Mouse (Mus musculus): Measurements from ENCODE around the gene Neu4. TPM values are rescaled to one million over a fixed set of nuclear protein-coding genes. Genes with fewer than 3 reads are reported as not detected.
"Not testable (repeated sequence)": the region's sequence is repeated elsewhere in the genome, so short reads cannot be mapped to it uniquely, and the experiment has no call there.

Gene Neu4
- total RNA-seq (2021): not detected
- long read RNA-seq, experiment 1: 0 reads
- long read RNA-seq, experiment 2: 0 reads

DNA sequence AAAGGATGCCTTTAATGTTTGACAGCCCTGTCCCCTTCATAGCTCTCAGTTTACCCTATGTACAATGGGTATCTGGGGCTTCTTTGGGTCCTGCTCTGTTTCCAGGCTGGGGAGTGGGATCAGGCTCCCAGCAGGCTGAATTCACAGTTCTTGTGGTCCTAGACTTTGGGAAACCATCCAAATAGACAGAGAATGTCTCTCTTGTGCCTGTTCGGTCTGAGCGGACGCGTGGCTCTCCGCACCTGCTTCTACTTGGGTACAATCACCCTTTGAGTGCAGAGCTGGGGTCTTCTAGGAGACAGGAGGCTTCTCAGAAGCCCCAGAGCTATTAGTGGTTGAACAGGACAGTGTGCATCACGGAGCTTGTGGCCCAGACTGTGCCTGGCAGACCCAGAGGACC is at the start of gene Neu4:
Neu4 (plus strand) TSS at position 301 of the 400 bp plus-strand sequence.
- H3K27ac ChIP-seq: no peak within 1 kb of the TSS
- H3K4me3 ChIP-seq: no peak within 1 kb of the TSS
- no peak for TF ChIP-seq CTCF (IDR thresholded peaks at IDR 0.05)
- no peak for DNase-seq
- intact Hi-C loops (cut with DNase I): no loop called here

DNA sequence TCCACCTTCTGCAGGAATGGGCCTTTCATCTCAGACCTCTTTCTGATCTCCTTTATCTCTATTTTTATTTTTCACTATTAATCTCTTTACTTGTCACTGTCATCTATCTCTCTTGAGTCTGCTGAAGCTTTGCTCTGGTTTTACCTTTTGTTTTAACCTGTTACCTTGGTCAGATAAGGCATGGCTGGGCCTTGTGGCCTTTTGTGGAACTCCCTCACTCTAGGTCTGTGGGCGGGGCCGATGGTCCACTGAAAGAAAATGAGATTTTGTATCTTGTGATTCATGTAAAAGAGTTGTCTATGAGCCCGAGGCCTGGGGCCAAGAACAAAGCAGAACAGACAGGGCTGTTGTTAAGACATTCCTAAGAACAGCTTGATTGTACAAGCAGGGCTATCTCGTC is 49.5 kb upstream of the Neu4 start:
- DNase-seq; H3K27ac ChIP-seq; H3K4me3 ChIP-seq; intact Hi-C loops (cut with DNase I): not testable (repeated sequence)

DNA sequence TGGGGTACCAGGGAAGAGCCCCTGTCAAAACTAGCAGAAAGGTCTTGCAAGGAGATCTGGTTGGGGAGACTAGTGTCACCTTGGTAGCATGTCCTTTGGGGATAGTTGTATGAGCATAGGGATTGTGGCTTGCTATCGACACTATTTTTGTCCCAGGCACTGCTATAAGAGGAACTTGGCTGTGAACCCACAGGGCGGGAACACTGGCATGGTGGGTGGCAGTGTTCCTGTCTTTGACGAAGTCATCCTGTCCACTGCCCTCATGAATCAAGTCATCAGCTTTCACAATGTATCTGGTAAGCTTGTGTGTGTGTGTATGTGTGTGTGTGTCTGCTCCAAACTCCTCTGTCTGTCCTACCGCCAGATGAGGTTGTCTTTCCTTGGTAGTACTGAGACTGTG is 44.5 kb upstream of the Neu4 start:
- intact Hi-C loops (cut with DNase I); H3K4me3 ChIP-seq; DNase-seq; H3K27ac ChIP-seq: not testable (repeated sequence)

DNA sequence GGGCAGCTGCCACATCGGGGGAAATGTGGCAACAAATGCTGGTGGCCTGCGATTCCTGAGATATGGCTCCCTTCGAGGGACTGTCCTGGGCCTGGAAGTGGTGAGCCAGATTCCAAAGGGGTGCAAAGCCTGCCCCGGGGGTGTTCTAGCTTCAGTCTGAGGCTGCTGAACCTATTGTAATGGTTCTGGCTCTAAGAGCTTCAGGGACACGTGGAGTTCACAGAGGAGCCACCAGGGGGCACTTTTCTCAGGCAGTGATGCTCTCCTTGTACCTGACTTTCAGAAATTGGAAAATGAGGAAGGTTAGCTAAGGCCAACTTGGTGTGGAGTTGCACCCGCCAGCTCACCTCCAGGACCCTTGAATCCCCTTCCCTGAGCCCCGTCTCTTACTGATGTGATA is 42.0 kb upstream of the Neu4 start:
- H3K27ac ChIP-seq; intact Hi-C loops (cut with DNase I); DNase-seq; H3K4me3 ChIP-seq: not testable (repeated sequence)

DNA sequence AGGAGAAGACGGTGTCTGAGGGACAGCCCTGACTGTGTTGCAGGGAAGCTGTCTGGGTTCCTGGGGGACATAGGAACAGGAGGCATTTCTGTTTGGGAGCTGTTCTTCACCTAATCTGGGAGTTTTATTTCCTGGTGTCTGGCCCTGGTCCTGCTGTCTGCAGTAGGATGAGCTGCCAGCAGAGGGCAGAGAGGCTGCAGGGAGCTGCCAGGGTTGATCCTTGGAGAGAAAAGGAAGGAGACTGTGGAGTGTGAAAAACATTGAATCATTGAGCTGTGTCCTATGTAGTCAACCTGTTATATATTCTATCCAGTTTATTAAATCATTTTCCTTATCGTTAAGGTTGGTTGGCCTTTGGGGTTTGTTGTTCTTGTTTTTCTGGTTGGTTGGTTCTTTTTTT is 39.3 kb upstream of the Neu4 start:
- DNase-seq; H3K27ac ChIP-seq; H3K4me3 ChIP-seq; intact Hi-C loops (cut with DNase I): not testable (repeated sequence)

DNA sequence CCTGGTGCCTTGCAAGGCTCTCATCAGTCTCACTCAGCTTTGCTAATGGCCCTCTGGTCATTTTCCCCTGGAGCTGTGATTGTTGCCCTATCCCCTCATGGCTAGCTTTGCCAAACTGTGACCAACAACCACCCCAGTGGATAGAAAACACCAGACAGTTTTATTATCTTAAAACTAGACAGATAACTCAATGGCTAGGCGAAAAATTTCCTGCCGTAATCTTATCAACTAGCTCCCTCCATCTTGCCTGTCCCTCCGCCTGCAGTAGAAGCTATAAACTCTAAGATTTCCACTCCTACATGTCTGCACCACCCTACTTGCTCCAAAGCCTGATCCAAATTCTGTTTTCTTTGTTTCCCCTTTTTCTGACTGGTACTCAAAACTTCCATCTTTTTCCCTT is 34.1 kb upstream of the Neu4 start:
- no peak for DNase-seq
- H3K27ac ChIP-seq: no peak overlapping the region
- no peak for TF ChIP-seq CTCF (IDR thresholded peaks at IDR 0.05)
- H3K4me3 ChIP-seq: no peak overlapping the region
- intact Hi-C loops (cut with DNase I): no loop called here

DNA sequence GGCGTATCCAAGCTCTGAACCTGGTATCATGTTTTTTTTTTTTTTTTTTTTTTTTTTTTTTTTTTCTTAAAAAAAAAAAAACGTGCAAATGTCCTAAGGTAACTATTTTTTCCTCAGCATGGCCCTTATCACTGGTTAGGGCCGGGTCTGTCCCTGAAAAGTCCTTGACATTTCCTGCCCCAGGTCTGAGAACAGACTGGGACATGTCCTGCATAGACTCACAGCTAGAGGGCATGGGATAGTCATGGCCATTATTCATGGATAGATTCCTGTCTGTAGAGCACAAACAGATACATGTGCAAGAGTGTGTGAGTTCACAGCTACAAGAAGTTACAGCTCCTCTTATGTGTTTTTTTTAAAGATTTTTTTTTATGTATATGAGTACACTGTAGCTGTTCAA is 31.5 kb upstream of the Neu4 start:
- Histone ChIP-seq H3K27ac (no peak overlapping the region), H3K4me3 (no peak overlapping the region)
- intact Hi-C loops (cut with DNase I): no loop called here
- no peak for DNase-seq
- no peak for TF ChIP-seq CTCF (IDR thresholded peaks at IDR 0.05)

DNA sequence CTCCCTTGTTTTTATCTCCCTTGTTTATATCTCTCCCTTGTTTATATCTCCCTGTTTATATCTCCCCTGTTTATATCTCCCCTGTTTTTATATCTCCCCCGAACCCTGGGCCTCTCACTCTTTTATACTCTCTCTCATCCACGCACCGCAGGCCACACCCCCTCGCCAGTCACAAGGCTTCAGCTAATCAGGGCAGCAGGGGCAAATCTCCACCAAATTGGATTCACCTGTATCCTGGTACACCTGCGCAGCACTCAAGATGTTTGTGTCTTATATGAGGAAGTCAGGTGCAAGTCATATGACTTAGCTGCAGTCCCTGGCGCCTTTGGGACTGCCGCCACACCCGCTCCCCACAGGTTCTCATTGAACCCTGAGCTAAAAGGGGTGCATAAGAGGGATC is 30.0 kb upstream of the Neu4 start, which contains the start of gene Gal3st2c:
Gal3st2c (plus strand) TSS at position 301 of the 400 bp plus-strand sequence.
- intact Hi-C loops (cut with DNase I); H3K4me3 ChIP-seq: not testable (repeated sequence)

DNA sequence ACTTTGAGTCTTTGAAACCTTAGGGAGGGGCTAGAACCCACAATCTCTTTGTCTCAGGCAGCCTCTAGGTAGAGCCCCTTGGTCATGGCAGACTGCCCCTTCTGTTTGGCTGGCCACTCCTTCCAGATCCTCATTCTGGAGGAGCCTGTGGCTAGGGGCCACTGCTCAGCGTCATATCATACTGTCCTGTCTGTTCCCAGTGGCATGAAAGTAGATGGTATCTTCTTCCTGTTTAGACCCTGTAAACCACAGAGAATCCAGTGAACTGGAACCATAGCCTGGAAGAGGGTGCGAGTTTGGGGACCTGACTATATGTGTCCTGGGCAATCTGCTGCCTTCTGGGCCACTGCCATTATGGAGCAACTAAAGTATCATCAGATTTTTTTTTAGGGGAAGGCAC is 29.2 kb upstream of the Neu4 start:
- H3K27ac ChIP-seq; intact Hi-C loops (cut with DNase I); H3K4me3 ChIP-seq; DNase-seq: not testable (repeated sequence)

More for the DNA sequence above, 30.0 kb upstream of the Neu4 start, which contains the start of gene Gal3st2c:
- DNase-seq, H3K27ac ChIP-seq: not testable (repeated sequence)

DNA sequence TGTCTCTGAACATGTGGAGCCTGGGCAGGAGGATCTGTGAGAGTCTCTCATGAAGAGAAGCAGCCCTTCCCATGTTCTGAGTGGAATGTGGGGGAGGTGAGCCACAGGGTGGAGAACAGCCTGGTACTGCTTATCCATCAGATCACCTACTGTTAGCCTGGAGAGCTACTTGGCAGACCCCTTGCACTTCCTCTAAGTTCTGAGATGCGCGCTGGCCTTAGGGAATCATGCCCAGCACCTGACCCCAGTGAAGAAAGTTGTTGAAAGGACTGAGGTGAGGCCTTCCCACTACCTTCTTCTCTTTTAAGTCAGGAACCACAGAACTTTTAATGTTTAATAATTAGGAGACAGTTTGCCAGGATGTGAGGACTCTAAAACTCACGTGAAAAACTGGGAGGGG is 28.8 kb upstream of the Neu4 start:
- H3K4me3 ChIP-seq; intact Hi-C loops (cut with DNase I); H3K27ac ChIP-seq; DNase-seq: not testable (repeated sequence)

DNA sequence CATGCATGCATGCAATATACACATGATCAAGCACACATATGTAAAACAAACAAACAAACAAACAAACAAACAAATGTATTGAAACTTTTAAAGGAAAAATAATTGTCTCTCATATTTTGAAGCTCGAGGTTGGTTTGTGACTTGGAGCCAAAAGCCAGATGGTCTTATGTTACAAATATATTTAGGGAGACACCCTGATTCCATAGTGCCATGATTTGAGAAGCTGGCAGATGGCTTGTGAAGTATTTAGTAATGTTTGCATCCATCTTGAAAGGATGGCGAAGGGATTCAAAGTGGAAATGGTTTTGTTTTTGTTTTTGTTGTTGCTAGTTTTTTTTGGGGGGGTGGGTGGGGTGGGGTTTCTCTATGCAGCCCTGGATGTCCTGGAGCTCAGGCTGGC is 19.2 kb upstream of the Neu4 start:
- no peak for DNase-seq
- no peak for TF ChIP-seq CTCF (IDR thresholded peaks at IDR 0.05)
- Histone ChIP-seq H3K4me3 (no peak overlapping the region), H3K27ac (no peak overlapping the region)
- intact Hi-C loops (cut with DNase I): no loop called here

DNA sequence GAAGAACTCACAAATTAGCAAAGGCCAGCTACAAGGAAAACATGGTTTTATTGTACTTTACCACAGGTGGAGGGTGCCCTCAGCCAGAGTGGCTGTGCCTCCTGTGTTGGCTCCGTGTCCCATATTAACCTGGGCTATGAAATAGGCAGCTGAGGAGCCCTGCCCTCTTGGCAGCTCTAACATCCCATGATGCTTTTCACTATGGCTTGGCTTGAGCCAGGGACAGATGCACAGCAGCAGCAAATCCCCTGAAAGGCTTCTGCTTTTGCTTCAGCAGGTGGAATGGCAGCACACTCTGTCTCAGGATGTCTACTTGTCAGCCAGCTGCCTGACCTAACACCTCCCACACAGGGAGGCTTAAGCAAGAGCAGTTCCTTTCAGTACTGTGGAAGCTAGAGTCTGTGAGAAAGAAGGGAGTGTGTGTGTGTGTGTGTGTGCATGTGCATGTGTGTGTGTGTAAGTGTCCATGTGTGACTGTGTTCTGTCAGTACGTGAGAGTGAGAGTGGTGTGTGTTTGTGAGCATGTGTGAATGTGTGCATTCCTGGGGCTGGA is 14.2 kb upstream of the Neu4 start:
- H3K27ac ChIP-seq; H3K4me3 ChIP-seq; DNase-seq; intact Hi-C loops (cut with DNase I): not testable (repeated sequence)

DNA sequence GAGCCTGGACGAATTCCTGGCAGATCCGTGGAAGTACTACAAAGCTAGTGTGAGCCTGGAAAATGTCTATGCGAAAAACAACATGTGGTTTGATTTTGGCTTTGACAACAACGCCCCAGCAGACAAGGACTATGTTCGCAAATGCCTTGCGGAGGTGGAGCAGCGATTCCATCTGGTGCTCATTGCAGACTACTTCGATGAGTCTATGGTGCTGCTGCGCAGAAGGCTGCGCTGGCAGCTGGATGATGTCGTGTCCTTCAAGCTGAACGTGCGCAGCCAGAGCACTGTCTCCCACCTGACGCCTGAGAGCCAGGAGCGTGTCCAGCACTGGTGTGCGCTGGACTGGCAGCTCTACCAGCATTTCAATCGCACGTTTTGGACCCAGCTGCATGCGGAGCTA is 11.4 kb upstream of the Neu4 start:
- intact Hi-C loops (cut with DNase I); H3K27ac ChIP-seq; DNase-seq; H3K4me3 ChIP-seq: not testable (repeated sequence)

DNA sequence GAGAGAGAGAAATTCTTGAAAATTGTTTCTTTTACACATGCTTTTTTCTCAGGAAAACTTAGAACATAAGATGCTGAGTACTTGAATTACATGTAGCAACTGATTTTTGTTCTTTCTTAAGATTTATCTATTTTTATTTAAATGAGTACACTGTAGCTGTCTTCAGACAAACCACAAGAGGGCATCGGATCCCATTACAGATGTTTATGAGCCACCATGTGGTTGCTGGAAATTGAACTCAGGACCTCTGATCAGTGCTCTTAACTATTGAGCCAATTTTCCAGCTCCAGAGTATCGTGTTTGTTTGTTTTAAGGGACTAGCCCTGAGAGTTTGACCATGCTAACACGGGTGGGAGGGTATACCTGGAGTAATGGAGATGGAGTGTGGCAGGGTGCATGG is 8.6 kb upstream of the Neu4 start:
- peak; percentile 17; the same call in 1 of the 2 replicates for TF ChIP-seq CTCF (IDR thresholded peaks at IDR 0.05)
- no peak overlapping the region for H3K4me3 ChIP-seq
- no peak overlapping the region for H3K27ac ChIP-seq
- intact Hi-C loops (cut with DNase I): no loop called here
- DNase-seq: no peak

Measured in gastrocnemius, adult 2 months (tissue).